Mouse (Mus musculus) intestine, postnatal 0 days (tissue): ENCODE data around the gene Tspan17. TPM values are rescaled to one million over a fixed set of nuclear protein-coding genes. Genes with fewer than 3 reads are reported as not detected.

ENCODE experiments used
- ATAC-seq: fragments of 200-750 bp; cut with Nextera tagmentation; 2 replicates; pipeline ENCODE4 v1.8.0; 2017; ENCODE audit warnings: mild to moderate bottlenecking, moderate TSS enrichment, moderate library complexity
- H3K27ac ChIP-seq: fragments of 300-500 bp; sonication (generic); 2 replicates; pipeline ENCODE4 v1.5.1; 2014; ENCODE audit warnings: mild to moderate bottlenecking, low read depth, low read length, moderate library complexity
- H3K27me3 ChIP-seq: fragments of 300-500 bp; sonication (generic); replicated peaks from 2 replicates; pipeline ENCODE4 v1.6.1; 2014; ENCODE audit warnings: low read length, mixed read lengths; ENCODE audit not compliant: control insufficient read depth, insufficient read depth
- H3K36me3 ChIP-seq: fragments of 300-500 bp; sonication (generic); 2 replicates; pipeline ENCODE4 v1.6.1; 2014; ENCODE audit warnings: mild to moderate bottlenecking, moderate library complexity; ENCODE audit not compliant: control insufficient read depth, insufficient read depth
- H3K4me1 ChIP-seq: fragments of 300-500 bp; sonication (generic); replicated peaks from 2 replicates; pipeline ENCODE4 v1.6.1; 2014; ENCODE audit warnings: antibody characterized with exemption, low read length, mixed read lengths; ENCODE audit not compliant: control insufficient read depth, insufficient read depth
- H3K4me2 ChIP-seq: fragments of 300-500 bp; sonication (generic); replicated peaks from 2 replicates; pipeline ENCODE4 v1.6.1; 2014; ENCODE audit warnings: low read depth, mild to moderate bottlenecking, moderate library complexity
- H3K4me3 ChIP-seq: fragments of 300-500 bp; sonication (generic); 2 replicates; pipeline ENCODE4 v1.5.1; 2014; ENCODE audit warnings: low read depth, low read length
- H3K9ac ChIP-seq: fragments of 300-500 bp; sonication (generic); 2 replicates; pipeline ENCODE4 v1.6.1; 2014; ENCODE audit warnings: mild to moderate bottlenecking, low read depth, low read length
- H3K9me3 ChIP-seq: fragments of 300-500 bp; sonication (generic); 2 replicates; pipeline ENCODE4 v1.6.1; 2016; ENCODE audit warnings: mixed run types; ENCODE audit not compliant: control insufficient read depth
- CTCF ChIP-seq: sonication (generic); IDR thresholded peaks from 2 replicates; pipeline ENCODE4 v1.5.1; 2016; ENCODE audit warnings: low read depth, mild to moderate bottlenecking, control low read depth, antibody characterized with exemption, moderate library complexity
- WGBS: fragments of 180-500 bp; shearing (Covaris S2); extraction: QIAGEN DNeasy Blood & Tissue Kit; methylation state at CpG from one replicate; pipeline ENCODE4 v1.1.7; 2014; 5-methylcytosine and 5-hydroxymethylcytosine counted together
- polyA plus RNA-seq: library from polyadenylated mRNA; unstranded; fragments of >200 nt; fragmentation: Nextera tagmentation; extraction: Ambion mirVana; gene quantifications from 2 replicates; pipeline ENCODE4 v1.2.1, GENCODE M21; 2015

The Tspan17 gene
- polyA plus RNA-seq, 1 experiment from 2014 or later, result 15.2 TPM

- WGBS, result 42% methylated on average over 4 of the region's 4 CpGs
- no peak for ATAC-seq
- no peak overlapping the region for H3K4me3 ChIP-seq
Observed at GRCm38 (mm10) chr13:54800206-54800605, 11.0 kb downstream of the Tspan17 start.

GRCm38 (mm10) chr13:54803010-54803409 is 13.8 kb downstream of the Tspan17 start:
- H3K9me3 ChIP-seq, result no peaks in the 10 kb centered on the region
- WGBS, result 79% methylated on average over 6 of the region's 6 CpGs
- H3K27ac ChIP-seq, result no peak overlapping the region
- H3K4me2 ChIP-seq, result no peak overlapping the region
- H3K36me3 ChIP-seq, result no peaks in the 10 kb centered on the region
- H3K27me3 ChIP-seq, result peaks cover 3% of the 10 kb centered on the region; the same call in 1 of the 2 replicates
- H3K9ac ChIP-seq, result no peak overlapping the region
- H3K4me3 ChIP-seq, result no peak overlapping the region
- H3K4me1 ChIP-seq, result no peaks in the 10 kb centered on the region
- peak; percentile 42 for TF ChIP-seq CTCF
- no peak for ATAC-seq

More at GRCm38 (mm10) chr13:54800206-54800605, 11.0 kb downstream of the Tspan17 start:
- H3K27me3 ChIP-seq, result no peaks in the 10 kb centered on the region
- no peaks in the 10 kb centered on the region for H3K9me3 ChIP-seq
- TF ChIP-seq CTCF, result no peak
- H3K4me2 ChIP-seq, result no peak overlapping the region
- no peaks in the 10 kb centered on the region for H3K36me3 ChIP-seq
- no peaks in the 10 kb centered on the region for H3K4me1 ChIP-seq
- H3K27ac ChIP-seq, result no peak overlapping the region
- no peak overlapping the region for H3K9ac ChIP-seq

GRCm38 (mm10) chr13:54805134-54805838 is 16.1 kb downstream of the Tspan17 start:
- Histone ChIP-seq H3K4me1 (no peaks in the 10 kb centered on the region), H3K9me3 (no peaks in the 10 kb centered on the region), H3K36me3 (no peaks in the 10 kb centered on the region), H3K4me2 (no peak overlapping the region), H3K4me3 (no peak overlapping the region), H3K27ac (no peak overlapping the region), H3K9ac (no peak overlapping the region), H3K27me3 (peaks cover 3% of the 10 kb centered on the region; the same call in 1 of the 2 replicates)
- 35% methylated on average over 21 of the region's 21 CpGs for WGBS
- ATAC-seq, result no peak
- TF ChIP-seq CTCF, result peak; percentile 48

GRCm38 (mm10) chr13:54806434-54806976 is 17.3 kb downstream of the Tspan17 start:
- Histone ChIP-seq H3K27ac (no peak overlapping the region), H3K4me3 (no peak overlapping the region), H3K4me1 (no peaks in the 10 kb centered on the region), H3K9ac (no peak overlapping the region), H3K4me2 (no peak overlapping the region), H3K36me3 (no peaks in the 10 kb centered on the region), H3K9me3 (no peaks in the 10 kb centered on the region), H3K27me3 (peaks cover 3% of the 10 kb centered on the region; the same call in 1 of the 2 replicates)
- WGBS, result 56% methylated on average over 13 of the region's 13 CpGs
- TF ChIP-seq CTCF, result no peak
- no peak for ATAC-seq

- Histone ChIP-seq H3K9me3 (no peaks in the 10 kb centered on the region), H3K9ac (no peak overlapping the region), H3K27me3 (peaks cover 3% of the 10 kb centered on the region; the same call in 1 of the 2 replicates), H3K4me2 (no peak overlapping the region), H3K4me3 (no peak overlapping the region), H3K27ac (no peak overlapping the region), H3K4me1 (no peaks in the 10 kb centered on the region), H3K36me3 (no peaks in the 10 kb centered on the region)
- WGBS, result 73% methylated on average over 12 of the region's 12 CpGs
- no peak for ATAC-seq
- TF ChIP-seq CTCF, result no peak
Observed at GRCm38 (mm10) chr13:54808067-54808466, 18.9 kb downstream of the Tspan17 start.

- H3K27me3 ChIP-seq, result no peaks in the 10 kb centered on the region
- H3K4me3 ChIP-seq, result no peak overlapping the region
- H3K4me2 ChIP-seq, result no peak overlapping the region
- H3K4me1 ChIP-seq, result no peaks in the 10 kb centered on the region
- no peak overlapping the region for H3K9ac ChIP-seq
- H3K36me3 ChIP-seq, result no peaks in the 10 kb centered on the region
- H3K27ac ChIP-seq, result no peak overlapping the region
- WGBS, result 60% methylated on average over 7 of the region's 7 CpGs
- ATAC-seq, result no peak
- no peaks in the 10 kb centered on the region for H3K9me3 ChIP-seq
- TF ChIP-seq CTCF, result no peak
Observed at GRCm38 (mm10) chr13:54811476-54811875, 22.3 kb downstream of the Tspan17 start.
